Comparison of ENCODE assay signal across 8 mouse cellular contexts in the genomic region with DNA sequence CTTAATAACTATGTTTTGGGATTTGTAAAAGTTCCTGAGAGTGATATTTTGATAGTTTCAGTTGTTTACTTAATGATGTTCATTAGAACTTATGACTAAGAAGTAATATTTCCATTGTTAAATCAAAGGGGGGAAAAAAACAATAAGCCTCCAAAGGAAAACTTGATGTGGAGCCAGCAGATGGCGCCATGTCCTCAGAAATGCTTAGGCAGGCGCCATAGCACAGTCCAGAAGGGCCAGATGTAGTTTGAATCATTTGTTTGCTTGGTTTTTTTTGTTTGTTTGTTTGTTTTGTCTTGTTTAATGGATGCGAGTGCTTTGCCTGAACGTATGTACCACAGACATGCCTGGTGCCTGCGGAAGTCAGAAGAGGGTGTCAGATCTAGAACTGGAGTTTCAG. TPM values are rescaled to one million over a fixed set of nuclear protein-coding genes. Genes with fewer than 3 reads are reported as not detected.
A peak's percentile ranks its signal among the peaks of the same experiment; 100 is the strongest.
DNase-seq lines count a peak whose midpoint lies in the region; ATAC-seq and TF ChIP-seq lines count a peak whose summit lies in the region.
"Had no signal": no experiment of that assay in that cellular context is flagged by ENCODE, and none has a peak within 500 bp of the region (broad histone marks: within the 10 kb centered on the region; RNA-seq: fewer than 3 reads in every experiment).

No protein-coding gene starts in this region.

- no peak overlapping the region for H3K27ac ChIP-seq in embryonic facial prominence, embryonic 10.5 days (replicated peaks)
- H3K27ac ChIP-seq: limb, embryonic 15.5 days had no signal

- TF ChIP-seq CTCF in G1E (IDR thresholded peaks at IDR 0.05; ENCODE audit: low read depth, low read length), result no peak

- no peaks in the 10 kb centered on the region for H3K36me3 ChIP-seq in G1E (replicated peaks)
- no peaks in the 10 kb centered on the region for H3K36me3 ChIP-seq in embryonic facial prominence, embryonic 10.5 days (replicated peaks)
- H3K36me3 ChIP-seq: limb, embryonic 15.5 days had no signal

- no peaks in the 10 kb centered on the region for H3K9me3 ChIP-seq in G1E (replicated peaks)
- H3K9me3 ChIP-seq in embryonic facial prominence, embryonic 10.5 days, result no peaks in the 10 kb centered on the region
- H3K9me3 ChIP-seq: limb, embryonic 15.5 days had no signal

- 13% methylated on average over 5 of the region's 5 CpGs for WGBS in embryonic facial prominence, embryonic 10.5 days
- 6% methylated on average over 5 of the region's 5 CpGs for WGBS in large intestine, adult 2 months

- peak; percentile 28; the same call in 1 of the 2 replicates for ATAC-seq in G1E (ENCODE audit: extremely low read depth, insufficient number of reproducible peaks, low FRiP score, poor library complexity, severe bottlenecking)
- ATAC-seq in hematopoietic stem cell, adult 5-6 weeks (replicated peaks in 1 of 2; ENCODE audit: insufficient read depth in 1 of 2, low FRiP score in 2 of 2, low TSS enrichment in 1 of 2, low read depth in 1 of 2, poor library complexity in 2 of 2, severe bottlenecking in 2 of 2), result peak; percentile 59 to 67; a peak in 3 of 4 replicates

- H3K4me3 ChIP-seq in G1E (ENCODE audit: low read depth, low read length), result no peak overlapping the region
- no peak overlapping the region for H3K4me3 ChIP-seq in embryonic facial prominence, embryonic 10.5 days
- H3K4me3 ChIP-seq: limb, embryonic 15.5 days had no signal

- H3K27me3 ChIP-seq in G1E (ENCODE audit: insufficient read depth, low read length), result no peaks in the 10 kb centered on the region
- H3K27me3 ChIP-seq in embryonic facial prominence, embryonic 10.5 days (replicated peaks; ENCODE audit: low read depth, poor library complexity, severe bottlenecking), result no peaks in the 10 kb centered on the region
- H3K27me3 ChIP-seq: limb, embryonic 15.5 days had no signal

- DNase-seq in G1E (ENCODE audit: low spot score), result no peak
- DNase-seq in adrenal gland, postnatal 14 days, result peak; percentile 83
- peak; percentile 70 for DNase-seq in embryonic facial prominence, embryonic 10.5 days (ENCODE audit: low spot score)
- peak; percentile 31 for DNase-seq in large intestine, adult 2 months (ENCODE audit: low read depth, low spot score)
- DNase-seq in lung, postnatal 4 days, result peak; percentile 53 to 74
- DNase-seq in right cerebral cortex, postnatal 14 days, result peak; percentile 77

- no peaks in the 10 kb centered on the region for H3K4me1 ChIP-seq in G1E (ENCODE audit: insufficient read depth, low read depth, low read length)
- no peaks in the 10 kb centered on the region for H3K4me1 ChIP-seq in embryonic facial prominence, embryonic 10.5 days
- H3K4me1 ChIP-seq: limb, embryonic 15.5 days had no signal

RNA-seq across cellular contexts. Expression of gene Arrdc3, which starts 21.0 kb away (rescaled TPM):
- total RNA-seq in G1E (2014; fragmentation: Nextera tagmentation), result 67.8 and 106 TPM in 2 replicates
- 11.7 and 13.3 TPM in 2 replicates for total RNA-seq in G1E (2017)
- 1.1 and 2.2 TPM in 2 replicates for polyA plus RNA-seq in G1E (2012)
- 107 and 117 TPM in 2 replicates for total RNA-seq in adrenal gland, postnatal 14 days (2021)
- 52.2 and 56.2 TPM in 2 replicates for polyA plus RNA-seq in embryonic facial prominence, embryonic 10.5 days (2016; fragmentation: Nextera tagmentation; extraction: Ambion mirVana)
- total RNA-seq in hematopoietic stem cell, adult 5-6 weeks (2017), result 54.8 and 81.4 TPM in 2 replicates
- 12.8 and 15.5 TPM in 2 replicates for polyA plus RNA-seq in large intestine, adult 2 months (2012; rRNA removed)
